Mouse (Mus musculus) kidney, adult 18-20 months (tissue): ENCODE results near the gene Btbd8.

ENCODE experiments used
- DNase-seq: peaks from one replicate; pipeline ENCODE4 v3.0.0; 2021

Btbd8 gene

GRCm38 (mm10) chr5:107450299-107450698 is 12.5 kb downstream of the Btbd8 start:
- no peak for DNase-seq

- no peak for DNase-seq
Measured at GRCm38 (mm10) chr5:107462147-107463076, 24.6 kb downstream of the Btbd8 start.

- no peak for DNase-seq
Measured at GRCm38 (mm10) chr5:107466501-107466900, 28.7 kb downstream of the Btbd8 start.

- no peak for DNase-seq
Measured at GRCm38 (mm10) chr5:107467098-107467497, 29.3 kb downstream of the Btbd8 start.

DNA sequence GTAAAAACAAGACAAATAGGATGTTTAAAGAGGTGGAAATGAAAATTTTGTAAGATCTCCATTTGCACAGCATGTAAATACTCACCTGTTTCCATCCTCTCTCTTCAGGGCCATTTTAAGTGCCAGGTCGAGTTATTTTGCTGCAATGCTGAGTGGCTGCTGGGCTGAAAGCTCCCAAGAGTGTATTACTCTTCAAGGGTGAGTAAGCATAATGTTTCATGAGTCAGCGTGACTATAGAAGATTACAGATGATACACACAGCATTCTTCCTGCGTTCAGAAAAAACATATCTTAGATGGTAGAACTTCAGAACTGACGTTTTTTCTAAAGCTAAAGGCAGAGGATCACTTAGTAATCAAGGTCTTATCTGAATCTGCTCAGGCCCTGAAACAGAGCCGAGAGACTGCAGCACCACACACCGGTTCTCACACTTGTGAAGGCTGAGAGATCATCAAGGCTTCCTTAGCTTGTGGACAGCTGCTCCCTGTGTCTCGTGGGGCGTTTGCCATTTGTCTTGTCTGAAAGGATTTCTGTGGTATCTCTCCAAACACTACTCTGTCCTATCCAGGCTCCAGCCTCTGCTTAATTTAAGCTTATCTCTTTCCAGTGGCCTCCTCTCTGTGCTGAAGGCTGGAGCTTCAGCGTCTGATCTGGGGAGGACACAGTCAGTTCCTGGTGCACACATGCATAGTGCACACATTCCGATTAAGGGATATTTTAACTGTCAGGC is 33.0 kb downstream of the Btbd8 start:
- DNase-seq = no peak

DNA sequence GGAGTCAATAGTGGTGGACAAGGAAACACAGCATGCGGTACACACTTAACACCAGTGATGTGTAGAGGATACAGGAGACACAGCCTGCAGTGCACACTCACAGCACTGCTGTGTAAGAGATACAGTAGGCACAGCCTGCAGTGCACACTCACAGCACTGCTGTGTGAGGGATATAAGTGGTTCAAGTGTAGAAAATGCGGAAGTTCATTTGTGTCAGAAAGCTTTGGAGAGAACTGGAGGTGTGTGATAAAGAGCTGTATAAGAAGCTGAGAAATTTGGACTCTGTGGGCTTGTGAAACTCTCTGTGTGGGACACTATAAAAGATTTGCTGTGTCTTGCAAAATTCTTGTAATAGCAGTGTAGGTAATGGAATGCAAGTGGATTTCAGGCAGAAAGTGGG is 42.4 kb downstream of the Btbd8 start:
- DNase-seq = no peak

GRCm38 (mm10) chr5:107488996-107489395 is 51.2 kb downstream of the Btbd8 start:
- DNase-seq = no peak

DNA sequence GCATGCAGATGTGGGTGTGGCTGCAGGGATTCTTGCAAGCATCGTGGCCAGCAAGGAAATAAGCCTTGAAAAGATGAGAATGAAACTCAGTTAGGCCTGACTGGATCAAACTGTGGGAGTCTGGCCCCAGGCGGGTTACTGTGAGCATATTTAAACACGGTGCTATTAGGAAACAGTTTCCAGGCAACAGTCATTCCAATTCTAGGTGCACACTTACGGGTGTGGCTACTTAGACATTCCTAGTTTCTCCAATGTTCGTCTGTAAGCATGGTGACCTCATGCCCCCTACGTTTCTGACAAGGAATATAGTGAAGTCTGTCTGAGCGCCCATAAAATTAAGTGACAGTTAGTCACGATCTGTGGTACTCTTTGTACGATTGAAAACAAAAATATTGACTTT is 53.2 kb downstream of the Btbd8 start:
- no peak for DNase-seq

DNA sequence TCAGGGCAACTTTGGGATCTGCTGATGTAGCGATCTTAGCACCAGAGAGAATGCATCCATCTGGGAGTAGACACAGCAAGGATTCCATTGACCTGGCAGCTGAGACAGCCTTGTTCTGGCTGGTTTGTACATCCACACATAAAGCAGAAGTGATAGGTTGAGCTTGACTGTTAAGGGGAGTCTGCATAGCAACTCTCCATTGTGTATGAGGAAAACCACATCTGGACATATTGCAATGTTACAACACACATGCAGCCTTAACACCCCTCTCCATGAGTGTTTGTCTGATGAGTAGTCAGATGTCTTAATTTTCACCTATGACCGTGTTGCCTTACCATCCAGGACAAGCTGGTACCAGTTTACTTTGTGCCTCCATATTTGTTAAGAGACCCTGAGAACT is 54.7 kb downstream of the Btbd8 start:
- no peak for DNase-seq

DNA sequence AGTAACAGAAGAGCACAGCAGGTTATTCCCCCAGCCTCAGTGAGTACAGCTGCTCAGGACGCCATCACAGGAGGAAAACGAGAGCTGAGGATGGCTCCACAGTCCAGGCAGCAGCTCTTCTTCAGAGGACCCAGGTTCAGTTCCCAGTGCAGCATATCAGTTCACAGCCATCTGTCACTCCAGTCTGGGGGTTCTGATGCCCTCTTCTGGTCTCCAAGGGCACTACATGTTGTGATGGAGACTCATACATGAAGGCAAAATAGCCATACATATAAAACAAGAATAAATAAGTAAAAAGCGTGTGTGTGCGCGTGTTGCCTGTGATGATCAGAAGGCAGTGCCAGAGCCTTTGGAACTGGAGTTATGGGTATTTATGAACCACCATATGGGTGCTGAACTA is 57.0 kb downstream of the Btbd8 start:
- DNase-seq = no peak

DNA sequence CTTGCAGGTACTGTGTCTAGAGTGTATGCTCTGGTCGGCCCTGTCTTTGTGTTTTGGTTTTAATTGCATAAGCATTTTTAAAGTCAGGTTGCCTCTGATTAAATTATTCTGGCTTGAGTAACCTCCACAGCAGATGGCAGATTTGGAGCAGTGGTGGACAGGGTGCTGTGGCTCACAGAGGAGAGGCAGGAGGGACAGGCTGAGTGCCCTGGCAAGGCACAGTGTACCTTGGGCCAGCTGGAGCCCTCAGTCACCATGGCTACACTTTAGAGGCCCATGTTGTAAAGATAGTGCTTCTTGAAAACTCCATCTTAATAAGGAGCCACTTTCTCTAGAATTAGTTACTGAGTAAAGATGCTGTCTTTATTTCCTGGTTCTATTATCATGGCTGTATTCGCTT is 58.2 kb downstream of the Btbd8 start:
- DNase-seq = no peak

GRCm38 (mm10) chr5:107497519-107498501 is 60.0 kb downstream of the Btbd8 start:
- DNase-seq = no peak

DNA sequence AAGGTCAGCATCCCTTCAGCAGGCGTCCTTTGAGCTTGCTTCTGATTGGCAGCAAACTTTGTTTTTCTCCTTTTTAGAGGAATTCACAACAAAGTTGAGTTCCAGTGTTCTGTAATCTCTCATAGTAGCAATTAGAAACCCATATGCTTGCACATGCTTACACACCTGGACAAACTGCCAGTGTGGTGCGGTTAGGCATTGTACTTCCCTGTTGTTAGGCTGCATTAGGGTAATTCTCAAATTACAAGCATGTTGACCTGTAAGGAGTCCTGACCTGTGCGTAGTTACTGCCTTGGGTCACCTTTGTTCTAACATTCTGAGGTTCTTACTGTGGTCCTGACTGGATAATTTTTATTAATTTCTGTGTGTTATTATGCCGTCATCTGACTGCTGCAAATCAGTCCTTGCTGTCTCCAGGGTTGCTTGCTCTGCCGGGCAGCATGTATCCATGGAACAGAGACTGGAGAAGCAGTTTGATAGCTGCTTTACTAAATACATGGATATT is 61.1 kb downstream of the Btbd8 start:
- DNase-seq = no peak

- no peak for DNase-seq
Measured at GRCm38 (mm10) chr5:107499891-107500535, 62.2 kb downstream of the Btbd8 start.

GRCm38 (mm10) chr5:107500741-107501140 is 62.9 kb downstream of the Btbd8 start:
- no peak for DNase-seq

GRCm38 (mm10) chr5:107507321-107507720 is 69.5 kb downstream of the Btbd8 start, which contains the start of gene Gm42669:
Gene Gm42669, plus strand, starts transcription at chr5:107507621.
- DNase-seq = no peak

GRCm38 (mm10) chr5:107510503-107510902 is 72.7 kb downstream of the Btbd8 start:
- DNase-seq = no peak

DNA sequence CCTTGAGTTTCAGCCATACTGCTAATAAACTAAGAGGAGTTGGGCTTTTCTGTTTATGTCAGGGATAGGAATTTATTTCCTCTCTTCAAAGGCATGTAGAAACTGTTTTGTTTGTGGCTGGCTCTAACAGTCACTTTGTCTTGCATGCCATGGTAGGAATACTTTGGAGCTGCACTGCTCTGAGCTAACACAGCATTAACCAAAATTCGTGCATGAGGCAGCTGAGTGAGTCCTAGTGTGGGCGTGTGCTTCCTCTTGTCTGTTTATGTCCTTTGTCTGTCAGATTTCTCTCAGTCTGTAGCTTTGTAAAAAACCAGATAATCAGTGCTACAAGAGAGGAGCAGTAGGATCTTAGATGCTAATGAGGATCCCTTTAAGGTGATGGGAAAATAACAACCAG is 73.5 kb downstream of the Btbd8 start:
- DNase-seq = no peak

- peak; percentile 41 for DNase-seq
Measured at GRCm38 (mm10) chr5:107513583-107513982, 75.8 kb downstream of the Btbd8 start.

DNA sequence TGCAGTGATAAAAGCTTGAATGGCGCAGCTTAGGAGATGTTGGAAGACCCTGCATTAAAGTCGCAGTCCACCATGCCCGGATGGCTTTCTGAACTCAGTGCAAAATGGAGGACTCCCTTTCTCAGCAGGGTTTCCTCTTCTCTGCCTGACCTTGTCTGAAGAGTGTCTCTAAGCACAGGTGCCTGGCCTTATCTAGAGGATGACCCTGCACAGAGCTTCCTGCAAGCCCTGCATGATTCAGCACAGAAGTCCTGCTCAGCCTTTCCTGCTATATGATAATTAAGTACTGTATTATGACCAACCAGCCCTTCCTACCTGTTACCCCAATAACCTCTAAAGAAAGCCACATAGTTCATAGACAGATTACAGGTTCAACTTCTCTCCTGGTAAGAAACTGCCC is 77.7 kb downstream of the Btbd8 start:
- DNase-seq = no peak

DNA sequence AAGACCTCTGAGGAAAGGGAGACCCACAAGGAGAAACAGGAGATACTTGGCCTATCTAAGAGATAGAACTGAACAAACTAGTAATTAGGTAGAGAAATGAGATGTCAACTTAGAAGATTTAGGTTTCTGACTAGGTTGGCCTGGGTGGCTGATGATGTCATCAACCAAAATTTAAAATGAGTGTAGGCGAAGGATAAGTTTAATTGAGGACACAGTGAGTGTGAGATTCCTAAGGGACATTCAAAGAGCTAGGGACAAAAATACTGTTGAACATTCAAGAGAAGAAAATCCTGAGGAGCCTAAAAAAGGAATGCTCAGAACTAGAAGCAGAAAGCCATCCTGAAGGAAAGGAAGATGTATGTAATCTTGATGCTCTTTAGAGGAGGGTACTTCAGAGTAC is 78.3 kb downstream of the Btbd8 start:
- DNase-seq = no peak

- no peak for DNase-seq
Measured at GRCm38 (mm10) chr5:107518602-107519001, 80.8 kb downstream of the Btbd8 start.
